Mouse (Mus musculus) lung, postnatal 0 days (tissue): ENCODE data around the gene Acadm. TPM values are rescaled to one million over a fixed set of nuclear protein-coding genes. Genes with fewer than 3 reads are reported as not detected.

ENCODE experiments used
- ATAC-seq: fragments of 200-750 bp; cut with Nextera tagmentation; 2 replicates; pipeline ENCODE4 v1.8.0; 2017; ENCODE audit warnings: moderate library complexity
- DNase-seq: peaks from one replicate; pipeline ENCODE4 v3.0.0-alpha.2; 2016; ENCODE audit warnings: low spot score
- H3K27ac ChIP-seq: fragments of 300-500 bp; sonication (generic); 2 replicates; pipeline ENCODE4 v1.5.1; 2014; ENCODE audit warnings: antibody characterized with exemption, mild to moderate bottlenecking, low read length, mixed read lengths
- H3K27me3 ChIP-seq: fragments of 300-500 bp; sonication (generic); replicated peaks from 2 replicates; pipeline ENCODE4 v1.6.1; 2014; ENCODE audit warnings: low read length, mixed read lengths; ENCODE audit not compliant: insufficient read depth
- H3K36me3 ChIP-seq: fragments of 300-500 bp; sonication (generic); 2 replicates; pipeline ENCODE4 v1.6.1; 2014; ENCODE audit warnings: low read length, mixed read lengths; ENCODE audit not compliant: insufficient read depth
- H3K4me1 ChIP-seq: fragments of 300-500 bp; sonication (generic); 2 replicates; pipeline ENCODE4 v1.6.1; 2014; ENCODE audit warnings: antibody characterized with exemption, low read depth, low read length, mixed read lengths; ENCODE audit not compliant: insufficient read depth
- H3K4me2 ChIP-seq: fragments of 300-500 bp; sonication (generic); replicated peaks from 2 replicates; pipeline ENCODE4 v1.6.1; 2014; ENCODE audit warnings: low read depth, mild to moderate bottlenecking, low read length, moderate library complexity, mixed read lengths
- H3K4me3 ChIP-seq: fragments of 300-500 bp; sonication (generic); 2 replicates; pipeline ENCODE4 v1.5.1; 2014; ENCODE audit warnings: low read depth, low read length
- H3K9ac ChIP-seq: fragments of 300-500 bp; sonication (generic); replicated peaks from 2 replicates; pipeline ENCODE4 v1.6.1; 2014; ENCODE audit warnings: low read depth, mild to moderate bottlenecking
- H3K9me3 ChIP-seq: fragments of 300-500 bp; sonication (generic); 2 replicates; pipeline ENCODE4 v1.6.1; 2016; ENCODE audit warnings: low read length, mixed read lengths
- CTCF ChIP-seq: IDR thresholded peaks from 2 replicates; pipeline ENCODE4 v1.5.1; 2016; ENCODE audit warnings: antibody characterized with exemption, mild to moderate bottlenecking
- EP300 ChIP-seq: IDR thresholded peaks from 2 replicates; pipeline ENCODE4 v1.6.1; 2016; ENCODE audit warnings: antibody characterized with exemption, mild to moderate bottlenecking, control low read depth
- WGBS: fragments of 180-500 bp; shearing (Covaris S2); extraction: QIAGEN DNeasy Blood & Tissue Kit; methylation state at CpG from one replicate; pipeline ENCODE4 v1.1.7; 2014; 5-methylcytosine and 5-hydroxymethylcytosine counted together
- polyA plus RNA-seq: library from polyadenylated mRNA; unstranded; fragments of >200 nt; fragmentation: Nextera tagmentation; extraction: Ambion mirVana; gene quantifications from 2 replicates; pipeline ENCODE4 v1.2.1, GENCODE M21; 2015

Gene Acadm
- polyA plus RNA-seq, 1 experiment from 2014 or later = 68.9 TPM

DNA sequence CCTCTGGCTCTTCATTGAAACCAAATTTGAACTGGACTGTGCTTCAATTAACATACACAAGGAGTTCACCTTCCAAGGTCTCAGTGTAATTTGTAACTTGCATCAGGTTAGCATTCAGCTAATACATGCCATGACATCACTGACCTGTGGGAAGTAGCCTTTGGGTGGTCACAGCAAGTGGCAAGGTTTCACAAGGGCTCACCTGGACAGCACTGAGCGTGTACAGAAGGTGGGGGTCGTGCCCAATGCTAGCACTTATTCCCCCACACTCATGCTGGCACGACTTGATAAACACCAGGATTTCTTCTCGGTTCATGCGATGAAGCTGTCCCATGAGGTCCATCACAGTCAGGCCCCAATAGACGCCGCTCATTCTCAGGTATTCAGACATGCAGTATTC lies 33.9 kb downstream of the Acadm start:
- H3K27me3 ChIP-seq = no peaks in the 10 kb centered on the region
- H3K4me1 ChIP-seq = peaks cover 16% of the 10 kb centered on the region; the same call in 1 of the 2 replicates
- no peak overlapping the region for H3K9ac ChIP-seq
- no peak for ATAC-seq
- peaks cover 38% of the 10 kb centered on the region for H3K36me3 ChIP-seq
- H3K4me3 ChIP-seq = no peak overlapping the region
- no peak for DNase-seq
- H3K27ac ChIP-seq = no peak overlapping the region
- no peaks in the 10 kb centered on the region for H3K9me3 ChIP-seq
- 46% methylated on average over 7 of the region's 7 CpGs for WGBS
- TF ChIP-seq EP300 (no peak), CTCF (no peak)
- H3K4me2 ChIP-seq = no peak overlapping the region

DNA sequence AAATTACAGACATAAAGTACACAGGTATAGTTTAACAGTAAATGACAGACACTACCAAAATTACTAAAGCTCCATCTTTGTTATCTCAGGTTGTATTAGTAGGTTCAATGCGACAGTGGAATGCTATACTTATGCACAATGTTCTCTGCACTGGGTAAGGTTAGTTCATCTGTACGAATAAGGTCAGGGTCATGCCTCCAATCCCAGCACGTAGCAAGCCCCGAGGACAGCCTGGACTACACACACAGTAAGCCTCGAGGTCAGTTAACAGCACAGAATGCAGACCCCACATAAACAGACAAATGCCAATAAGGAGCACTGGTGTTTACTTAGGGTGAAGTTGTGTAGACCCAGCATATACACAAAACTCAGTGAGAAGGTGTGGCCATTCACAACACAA lies 35.5 kb downstream of the Acadm start:
- TF ChIP-seq CTCF (no peak), EP300 (no peak)
- H3K4me2 ChIP-seq = no peak overlapping the region
- 62% methylated on average over 5 of the region's 5 CpGs for WGBS
- H3K27me3 ChIP-seq = no peaks in the 10 kb centered on the region
- H3K9me3 ChIP-seq = no peaks in the 10 kb centered on the region
- no peak overlapping the region for H3K27ac ChIP-seq
- no peak overlapping the region for H3K9ac ChIP-seq
- peaks cover 42% of the 10 kb centered on the region for H3K36me3 ChIP-seq
- ATAC-seq = no peak
- DNase-seq = no peak
- H3K4me1 ChIP-seq = peaks cover 16% of the 10 kb centered on the region; the same call in 1 of the 2 replicates
- H3K4me3 ChIP-seq = no peak overlapping the region

DNA sequence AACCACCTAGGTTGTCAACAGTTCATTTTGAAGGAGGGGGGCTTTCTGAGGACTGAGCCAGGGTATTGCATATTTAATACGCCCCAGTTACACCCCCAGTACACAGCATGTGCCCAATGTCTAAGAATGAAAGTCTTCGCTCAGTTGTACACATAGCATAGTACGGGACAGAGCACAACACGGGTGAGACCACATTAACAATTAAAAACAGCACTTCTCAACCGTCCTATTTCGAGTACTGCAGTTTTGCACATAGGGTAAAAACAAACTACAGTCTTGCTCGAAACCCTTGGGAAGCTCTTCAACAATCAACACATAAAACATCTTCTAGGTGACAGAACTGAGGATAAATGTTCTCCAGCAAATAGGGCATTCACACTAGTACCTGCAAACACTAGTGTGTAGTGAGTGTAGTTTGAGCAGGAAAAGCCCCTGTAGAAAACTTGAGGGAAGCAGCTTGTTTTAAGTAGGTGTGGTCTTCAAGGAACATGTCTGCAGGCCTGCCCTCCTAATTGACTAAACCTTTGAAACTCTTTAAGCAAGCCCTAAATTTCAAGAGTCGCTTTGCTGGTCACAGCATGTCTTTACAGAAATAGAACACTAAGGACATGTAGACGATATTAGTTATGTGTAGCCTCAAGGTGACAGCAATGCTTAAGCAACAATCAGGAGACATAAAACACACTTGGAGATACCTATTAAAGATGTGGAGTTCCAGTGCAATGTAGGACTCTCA lies 38.1 kb downstream of the Acadm start, which contains the start of gene Msh4:
Gene Msh4, minus strand, starts transcription at position 3 of the 736 bp plus-strand sequence.
- DNase-seq = no peak
- Histone ChIP-seq H3K27me3 (no peaks in the 10 kb centered on the region), H3K4me2 (no peak within 1 kb of the TSS), H3K4me1 (peaks cover 5% of the 10 kb centered on the region; the same call in 1 of the 2 replicates), H3K9ac (no peak within 1 kb of the TSS), H3K9me3 (no peaks in the 10 kb centered on the region), H3K27ac (no peak within 1 kb of the TSS), H3K36me3 (peaks cover 42% of the 10 kb centered on the region), H3K4me3 (no peak within 1 kb of the TSS)
- TF ChIP-seq EP300 (no peak), CTCF (no peak)
- no peak for ATAC-seq
- WGBS = 83% methylated on average over 9 of the region's 9 CpGs

DNA sequence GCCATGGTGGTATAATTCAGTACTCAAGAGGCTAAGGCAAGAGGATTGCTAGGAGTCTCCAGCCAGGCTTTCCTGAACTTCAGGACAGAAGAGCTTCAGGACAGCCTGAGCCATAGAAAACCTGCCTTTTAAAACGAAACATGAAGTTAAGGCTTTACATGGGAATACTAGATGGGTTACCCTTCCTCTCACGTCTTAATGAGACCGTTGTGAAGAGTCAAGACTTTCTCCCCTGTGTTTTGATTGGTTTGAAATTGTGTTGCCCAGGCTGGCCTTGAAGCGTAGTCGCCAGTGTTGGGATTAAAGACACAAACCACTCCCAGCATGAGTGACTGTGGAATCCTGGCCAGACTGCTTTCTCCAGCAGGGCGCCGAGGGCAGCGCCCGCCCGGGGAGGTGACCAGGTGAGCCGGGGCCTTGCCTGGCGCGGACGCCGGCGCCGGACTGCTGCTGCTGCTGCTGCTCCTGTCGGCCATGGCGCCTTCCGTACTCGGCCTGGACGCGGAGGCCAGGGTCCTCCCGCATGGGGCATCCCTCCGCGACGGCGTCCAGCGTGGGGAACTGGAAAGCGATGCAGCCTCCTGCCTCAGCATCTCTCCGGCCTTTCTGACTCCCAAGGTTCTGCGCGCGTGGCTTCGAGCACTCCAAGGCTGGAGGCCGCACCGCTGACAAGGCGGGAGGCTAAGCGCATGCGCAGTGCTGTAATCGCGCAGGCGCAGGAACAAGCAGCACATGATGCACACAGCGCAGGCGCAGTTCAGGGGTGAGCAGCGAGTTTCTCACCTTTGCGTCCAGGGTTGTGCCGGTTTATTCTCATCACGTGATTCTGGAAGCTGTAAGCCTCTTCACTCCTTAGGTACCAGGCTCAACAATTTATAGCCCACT lies 38.9 kb downstream of the Acadm start:
- ATAC-seq = no peak
- TF ChIP-seq CTCF = no peak
- TF ChIP-seq EP300 = no peak
- Histone ChIP-seq H3K9ac (no peak overlapping the region), H3K4me2 (no peak overlapping the region), H3K27me3 (no peaks in the 10 kb centered on the region), H3K4me3 (no peak overlapping the region), H3K9me3 (no peaks in the 10 kb centered on the region), H3K36me3 (peaks cover 42% of the 10 kb centered on the region), H3K27ac (no peak overlapping the region), H3K4me1 (no peaks in the 10 kb centered on the region; the same call in 1 of the 2 replicates)
- no peak for DNase-seq
- WGBS = 83% methylated on average over 49 of the region's 49 CpGs

DNA sequence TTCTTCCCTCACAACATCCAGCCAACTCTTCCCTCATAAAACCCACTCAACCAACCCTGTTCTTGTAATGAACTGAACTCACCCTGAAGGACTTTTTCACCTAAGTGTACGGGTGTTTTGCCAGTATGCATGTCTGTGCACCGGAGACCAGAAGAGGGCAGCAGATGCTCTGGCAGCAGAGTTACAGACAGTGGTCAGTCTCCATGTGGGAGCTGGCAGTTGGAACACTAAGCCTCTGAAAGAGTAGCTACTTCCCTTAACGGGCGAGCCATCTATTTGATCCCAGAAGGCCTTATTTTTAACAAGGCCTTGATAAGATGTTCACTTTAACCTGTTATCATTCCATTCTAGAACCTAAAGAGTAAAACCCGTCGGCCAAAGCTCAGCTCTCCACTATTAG lies 39.8 kb downstream of the Acadm start:
- WGBS = 58% methylated on average over 6 of the region's 6 CpGs
- ATAC-seq = peak; percentile 72
- H3K9me3 ChIP-seq = no peaks in the 10 kb centered on the region

DNA sequence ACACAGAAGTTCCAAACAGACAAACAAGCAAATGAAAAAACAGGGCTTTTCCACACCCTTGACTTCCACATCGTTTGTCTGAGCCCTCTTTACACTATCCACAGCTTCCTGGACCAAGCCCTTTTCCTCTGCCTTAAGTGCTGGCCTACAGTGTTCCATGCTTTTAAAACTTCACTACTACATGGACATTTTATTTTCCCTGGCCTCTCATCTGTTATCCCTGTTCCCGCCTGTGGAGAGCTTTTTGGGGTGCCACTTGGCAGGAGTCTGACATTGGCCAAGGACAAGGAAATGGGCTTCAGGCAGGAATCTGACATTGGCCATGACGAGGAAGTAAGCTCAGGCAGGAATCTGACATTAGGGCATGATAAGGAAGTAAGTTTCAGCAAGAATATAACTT lies 41.8 kb downstream of the Acadm start:
- Histone ChIP-seq H3K9me3 (no peaks in the 10 kb centered on the region), H3K4me1 (no peaks in the 10 kb centered on the region), H3K36me3 (peaks cover 20% of the 10 kb centered on the region; the same call in 1 of the 2 replicates), H3K27me3 (no peaks in the 10 kb centered on the region), H3K4me3 (no peak overlapping the region), H3K27ac (no peak overlapping the region), H3K9ac (no peak overlapping the region), H3K4me2 (no peak overlapping the region)
- TF ChIP-seq CTCF = no peak
- TF ChIP-seq EP300 = no peak
- ATAC-seq (no peak), DNase-seq (no peak)
- whole genome bisulfite sequencing = 27% methylated on average over 3 of the region's 3 CpGs

More for the DNA sequence above, 39.8 kb downstream of the Acadm start:
- no peak for TF ChIP-seq EP300
- peak; percentile 81 for TF ChIP-seq CTCF
- H3K36me3 ChIP-seq = peaks cover 38% of the 10 kb centered on the region
- peak; percentile 63 for DNase-seq
- no peak overlapping the region for H3K4me2 ChIP-seq
- no peak overlapping the region for H3K27ac ChIP-seq
- no peak overlapping the region for H3K9ac ChIP-seq
- H3K4me1 ChIP-seq = no peaks in the 10 kb centered on the region
- no peak overlapping the region for H3K4me3 ChIP-seq
- no peaks in the 10 kb centered on the region for H3K27me3 ChIP-seq
